Mouse (Mus musculus) MEL (cell line): ENCODE data around the gene Cx3cl1.

Experiments used
- CTCF ChIP-seq, 3 experiments: IDR thresholded peaks in 2 of 3; conservative IDR thresholded peaks in 1 of 3; 2 replicates each; pipeline ENCODE4 v1.5.1; 2011 to 2012; ENCODE audit warnings: low read length in 3 of 3, low read depth in 2 of 3, mild to moderate bottlenecking in 2 of 3, improper control_type of control experiment in 1 of 3, inconsistent platforms in 1 of 3, mixed read lengths in 1 of 3, moderate library complexity in 1 of 3; ENCODE audit not compliant: control insufficient read depth in 1 of 3, insufficient read depth in 1 of 3, poor library complexity in 1 of 3, severe bottlenecking in 1 of 3
- GABPA ChIP-seq: IDR thresholded peaks from 2 replicates; pipeline ENCODE4 v1.6.1; 2012; ENCODE audit warnings: low read depth, mild to moderate bottlenecking, inconsistent platforms, low read length, improper control_type of control experiment, moderate library complexity

DNA sequence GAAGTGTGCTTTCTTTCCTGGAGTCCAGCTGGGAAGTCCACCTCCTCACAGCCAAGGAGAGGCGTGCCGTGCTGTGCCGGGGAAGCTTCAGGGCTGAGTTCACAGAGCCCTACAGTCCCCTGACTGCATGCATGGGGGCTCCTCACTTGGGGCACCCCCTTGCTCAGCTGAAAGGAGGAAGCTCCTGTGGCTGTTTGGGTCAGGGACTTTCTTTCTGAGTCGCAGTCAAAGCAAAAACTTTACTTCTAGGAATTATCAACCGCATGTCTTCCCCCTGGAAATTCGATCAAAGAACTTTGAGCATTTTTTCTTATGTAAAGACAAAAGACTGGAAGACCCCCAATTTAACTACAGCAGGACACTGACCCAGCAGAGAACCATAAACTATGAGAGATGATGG lies 32.0 kb upstream of the Cx3cl1 start:
- TF ChIP-seq GABPA = no peak
- no peak for TF ChIP-seq CTCF (IDR thresholded peaks at IDR 0.05 in 2 of 3, conservative IDR thresholded peaks at IDR 0.05 in 1 of 3; ENCODE audit: control insufficient read depth in 1 of 3, insufficient read depth in 1 of 3, low read depth in 2 of 3, low read length in 3 of 3, poor library complexity in 1 of 3, severe bottlenecking in 1 of 3)
